Mouse (Mus musculus): ENCODE data around the gene Rap2a.

- TF ChIP-seq CTCF (IDR thresholded peaks at IDR 0.05; ENCODE audit: low read depth), result no peak
- TF ChIP-seq EP300 (IDR thresholded peaks at IDR 0.05; ENCODE audit: low read depth), result no peak; the same call in 1 of the 2 replicates
Measured at GRCm38 (mm10) chr14:120543846-120544245, 65.6 kb downstream of the Rap2a start.

Measured in heart, postnatal 0 days (tissue).